Mouse (Mus musculus) lung, postnatal 25 days (tissue): ENCODE results near the gene Celsr1.

ENCODE experiments used
- DNase-seq: peaks from one replicate; pipeline ENCODE4 v3.0.0; 2022; ENCODE audit warnings: low spot score

Gene Celsr1

DNA sequence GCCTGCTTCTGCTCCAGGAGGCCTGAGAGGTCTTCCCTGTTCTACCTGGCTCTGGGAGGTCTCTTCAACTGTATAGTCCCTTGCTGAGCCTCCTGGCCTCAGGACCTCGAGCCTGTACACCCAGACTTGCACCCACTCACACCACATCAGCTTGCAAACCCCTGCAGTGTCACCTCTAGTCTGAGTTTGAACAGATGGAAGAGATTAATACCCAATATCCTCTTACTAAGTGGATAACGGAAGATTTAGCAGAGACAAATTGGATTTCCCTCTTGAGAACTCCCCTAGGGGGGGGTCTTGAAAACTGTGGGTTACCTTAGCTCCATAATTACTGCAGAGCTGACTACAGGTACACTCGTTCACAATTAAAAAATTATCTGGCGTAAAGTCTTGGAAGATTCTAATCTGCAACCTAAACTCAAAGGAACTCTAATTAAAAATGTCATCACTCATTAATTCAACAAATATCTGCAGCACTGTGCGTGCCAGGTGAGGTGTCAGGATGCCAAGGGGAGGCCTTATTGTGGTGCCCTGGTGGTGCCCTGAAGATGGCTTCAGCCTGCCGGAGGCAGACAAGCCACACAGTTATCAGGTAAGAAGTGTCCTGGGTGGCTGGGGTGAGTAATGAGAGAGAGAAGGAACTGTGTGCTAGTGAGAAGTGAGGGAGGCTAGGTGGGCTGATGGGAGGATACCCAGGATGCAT, 38.5 kb downstream of the Celsr1 start:
- DNase-seq = no peak

DNA sequence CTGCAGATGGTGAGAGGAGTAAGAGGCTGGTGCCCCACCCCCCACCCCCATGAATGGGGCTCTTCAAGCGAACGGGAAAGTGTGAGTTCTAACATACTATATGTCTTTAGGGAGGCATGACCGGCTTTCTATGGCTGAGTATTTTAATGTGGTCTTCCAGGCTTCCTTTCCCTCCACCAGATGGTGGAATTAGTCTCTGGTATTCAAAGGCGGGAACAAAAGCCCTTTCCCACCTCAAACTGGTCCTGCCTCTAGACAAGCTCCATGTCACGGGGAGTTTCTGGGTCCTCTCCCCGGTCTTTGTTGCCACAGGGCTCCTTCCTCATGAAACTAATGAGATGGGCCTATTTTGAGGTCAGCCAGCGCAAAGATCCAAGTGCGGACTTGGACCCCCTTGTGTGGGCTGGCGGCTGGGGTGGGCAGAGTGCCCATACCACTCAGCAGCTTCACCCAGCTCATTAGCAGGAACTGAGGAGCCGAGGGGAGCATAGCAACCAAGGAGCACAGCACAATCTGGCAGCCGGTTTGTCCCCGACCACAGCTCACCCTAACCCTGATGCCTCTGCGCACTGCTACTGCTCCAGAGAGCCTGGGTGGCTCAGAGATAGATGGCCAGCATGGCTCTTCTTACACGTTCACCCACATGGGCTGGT, 39.5 kb downstream of the Celsr1 start:
- no peak for DNase-seq

DNA sequence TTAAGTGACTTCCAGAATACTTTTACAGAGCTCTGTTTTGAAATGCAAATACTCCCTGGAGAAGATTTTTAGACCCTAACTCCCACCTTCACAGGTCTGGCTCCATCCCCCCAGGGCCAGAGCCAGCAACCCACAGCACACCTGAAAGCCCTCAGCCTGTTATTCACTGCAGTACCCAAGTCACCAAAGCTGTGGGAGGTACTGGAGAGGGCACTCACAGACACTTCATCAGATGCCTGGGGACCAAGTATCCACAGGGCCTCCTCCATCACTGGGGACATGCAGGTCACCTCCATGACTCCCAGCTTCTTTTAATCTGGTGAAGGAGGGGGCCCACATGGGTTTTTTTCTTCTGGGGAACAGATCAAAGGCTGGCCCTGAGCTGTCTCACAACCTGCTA, 40.2 kb downstream of the Celsr1 start:
- DNase-seq = no peak

DNA sequence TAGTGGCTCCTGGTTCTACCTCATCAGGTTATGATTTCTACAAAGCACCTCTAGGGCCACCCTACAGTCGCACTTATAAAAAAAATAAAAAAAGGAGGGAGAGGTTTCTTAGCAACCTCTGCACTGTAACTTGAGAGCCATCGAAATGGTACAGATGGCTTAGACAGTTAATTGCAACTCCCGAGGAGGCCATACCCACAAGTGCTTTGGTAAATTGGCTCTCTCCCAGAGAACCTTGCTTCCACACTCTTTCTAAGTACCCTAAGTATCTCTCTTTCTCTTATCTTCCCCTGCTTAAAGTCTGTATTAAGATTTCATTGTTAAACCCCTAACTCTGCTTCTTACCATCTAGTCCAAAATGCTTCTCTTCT, 41.5 kb downstream of the Celsr1 start:
- no peak for DNase-seq

- peak; percentile 51 for DNase-seq
Observed at GRCm38 (mm10) chr15:85991453-85992124, 42.0 kb downstream of the Celsr1 start.

- no peak for DNase-seq
Observed at GRCm38 (mm10) chr15:85990696-85991443, 42.7 kb downstream of the Celsr1 start.

DNA sequence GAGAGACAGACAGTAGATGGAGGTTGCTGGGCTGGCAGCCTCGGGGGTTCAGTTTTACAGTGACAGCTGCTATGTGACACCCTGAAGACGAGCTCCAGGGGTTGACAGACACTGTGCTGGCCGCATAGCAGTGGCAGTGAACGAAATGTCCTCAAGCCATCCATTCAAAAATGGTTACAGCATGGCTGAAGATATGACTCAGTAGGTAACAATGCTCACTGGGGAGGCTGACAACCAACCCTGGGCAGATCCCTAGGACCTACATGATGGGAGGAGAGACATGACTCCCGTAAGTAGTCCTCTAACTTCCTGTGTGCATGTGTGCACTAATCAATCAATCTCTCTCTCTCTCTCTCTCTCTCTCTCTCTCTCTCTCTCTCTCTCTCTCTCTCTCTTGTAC, 45.7 kb downstream of the Celsr1 start:
- no peak for DNase-seq

DNA sequence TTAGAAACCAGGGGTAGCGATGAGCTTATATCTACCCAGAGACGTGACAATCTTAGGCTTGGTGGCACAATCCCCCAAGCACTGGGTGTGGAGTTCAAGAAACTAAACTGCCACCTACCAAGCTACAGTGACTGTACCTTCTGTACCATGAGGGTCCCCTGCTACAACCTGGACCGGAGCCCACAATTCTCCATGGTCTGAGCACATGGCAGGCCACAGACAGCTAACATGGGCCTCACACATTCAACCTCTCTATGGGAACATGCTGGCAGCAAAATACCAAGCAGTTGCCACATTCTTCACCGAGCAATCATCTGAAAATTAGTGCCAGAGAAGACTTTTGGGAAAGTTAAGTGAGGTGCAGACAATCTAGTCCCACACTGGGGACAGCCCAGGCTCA, 47.4 kb downstream of the Celsr1 start:
- no peak for DNase-seq

GRCm38 (mm10) chr15:85985601-85986000, 48.0 kb downstream of the Celsr1 start:
- no peak for DNase-seq

- DNase-seq = no peak
Observed at GRCm38 (mm10) chr15:85983131-85983530, 50.4 kb downstream of the Celsr1 start.

DNA sequence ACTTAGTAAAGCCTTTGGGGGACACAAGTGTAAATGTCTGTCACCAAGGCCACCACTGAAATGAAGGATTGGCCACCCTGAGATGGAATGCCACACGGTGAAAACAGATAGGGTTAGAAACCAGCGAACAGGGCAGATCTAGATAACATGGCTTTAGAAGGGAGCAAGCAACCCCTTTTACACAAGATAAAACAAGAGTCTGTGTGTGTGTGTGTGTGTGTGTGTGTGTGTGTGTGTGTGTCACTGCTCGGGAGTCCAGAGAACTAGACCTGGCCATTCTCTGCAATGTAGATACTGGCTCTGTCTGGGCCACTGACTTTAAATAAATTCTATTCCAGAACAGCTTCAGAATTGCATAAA, 51.2 kb downstream of the Celsr1 start:
- DNase-seq = no peak

DNA sequence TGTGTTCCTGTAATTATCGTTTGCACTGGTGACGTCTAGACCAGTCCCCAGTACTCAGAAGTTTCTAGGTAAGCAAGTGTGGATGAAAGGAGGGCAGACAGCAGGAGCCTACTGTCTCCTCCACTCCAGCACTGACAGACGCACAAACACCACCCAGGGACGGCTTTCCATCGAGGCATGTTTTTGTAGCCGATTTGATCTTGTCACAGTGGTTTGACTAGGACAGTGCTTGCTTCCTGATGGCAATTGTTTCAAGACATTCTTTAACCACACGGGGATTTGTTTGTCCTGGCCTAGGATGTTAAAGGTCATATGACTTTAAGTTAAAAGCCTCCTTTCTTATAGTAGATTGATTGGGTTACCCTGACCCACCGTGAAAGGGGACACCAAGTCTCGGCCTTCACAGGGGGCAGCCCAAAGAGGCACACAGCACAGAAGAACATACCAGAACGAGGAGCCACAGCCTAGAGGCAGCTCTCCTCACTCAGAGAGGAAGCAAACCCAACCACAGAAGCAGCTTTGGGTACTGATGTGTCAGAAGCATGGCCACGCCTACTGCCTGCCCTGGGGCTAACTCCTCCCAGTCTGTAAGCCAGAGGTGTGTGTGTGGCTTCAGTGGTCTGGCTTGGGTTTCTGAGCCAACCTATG, 51.7 kb downstream of the Celsr1 start:
- DNase-seq = peak; percentile 77

DNA sequence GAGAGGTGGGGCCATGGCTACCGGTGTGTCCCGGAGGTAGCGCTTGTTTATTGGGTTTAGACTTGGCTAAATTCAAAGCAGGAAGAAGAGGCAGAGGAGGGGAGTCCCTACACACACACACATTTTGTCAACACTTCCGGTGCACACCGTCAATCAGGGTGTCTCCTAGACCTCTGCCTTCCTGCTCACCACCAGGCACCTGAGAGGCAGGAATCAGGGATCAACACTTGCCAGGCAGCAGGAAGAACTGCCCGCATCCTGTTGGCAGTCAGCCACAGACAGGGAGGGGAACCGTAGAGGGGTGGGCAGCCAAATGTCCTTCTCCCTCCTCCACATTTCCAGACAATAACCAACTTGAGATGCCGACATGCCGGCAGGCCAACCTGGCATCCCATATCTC, 56.5 kb downstream of the Celsr1 start:
- no peak for DNase-seq

DNA sequence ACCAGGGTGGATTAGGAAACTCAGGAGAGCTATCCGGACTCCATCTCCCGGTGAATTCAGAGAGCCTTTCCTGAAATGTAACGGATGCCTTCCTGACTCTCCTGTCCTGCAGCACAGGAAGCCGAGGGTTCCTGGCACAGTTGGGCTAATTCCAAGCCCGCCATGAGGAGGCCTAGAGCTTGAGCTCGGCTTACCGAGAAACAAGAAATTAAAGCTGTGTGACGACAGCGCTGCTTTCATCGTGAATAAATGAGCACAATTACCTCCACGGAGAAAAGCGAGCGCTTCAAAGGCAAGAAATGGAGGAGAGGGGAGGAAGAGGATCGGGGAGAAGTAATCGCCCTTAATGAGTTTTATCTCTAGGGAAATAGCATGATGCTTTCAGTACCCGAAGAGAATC, 57.8 kb downstream of the Celsr1 start:
- DNase-seq = no peak

DNA sequence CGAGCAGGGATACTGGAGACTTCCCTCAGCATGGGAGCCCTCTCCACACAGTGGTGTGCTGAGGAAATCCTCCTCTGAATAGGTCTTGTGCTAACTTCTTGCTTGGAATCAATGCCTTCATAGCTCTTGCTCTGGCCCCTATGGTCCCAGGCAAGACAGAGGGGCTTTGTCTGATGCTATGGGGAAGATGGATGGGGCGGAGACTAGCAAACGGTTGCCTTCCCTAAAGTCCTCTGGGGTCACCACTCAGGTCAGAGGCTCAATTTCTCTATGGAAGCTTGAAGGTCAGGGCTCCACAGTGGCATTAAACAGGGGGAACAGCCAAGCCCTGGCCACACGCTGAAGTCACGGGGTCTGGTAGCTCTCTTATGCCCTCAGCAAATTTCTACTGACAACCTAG, 62.0 kb downstream of the Celsr1 start:
- no peak for DNase-seq

- no peak for DNase-seq
Observed at GRCm38 (mm10) chr15:85970441-85970840, 63.1 kb downstream of the Celsr1 start.

- peak; percentile 73 for DNase-seq
Observed at GRCm38 (mm10) chr15:85969707-85970153, 63.8 kb downstream of the Celsr1 start.

DNA sequence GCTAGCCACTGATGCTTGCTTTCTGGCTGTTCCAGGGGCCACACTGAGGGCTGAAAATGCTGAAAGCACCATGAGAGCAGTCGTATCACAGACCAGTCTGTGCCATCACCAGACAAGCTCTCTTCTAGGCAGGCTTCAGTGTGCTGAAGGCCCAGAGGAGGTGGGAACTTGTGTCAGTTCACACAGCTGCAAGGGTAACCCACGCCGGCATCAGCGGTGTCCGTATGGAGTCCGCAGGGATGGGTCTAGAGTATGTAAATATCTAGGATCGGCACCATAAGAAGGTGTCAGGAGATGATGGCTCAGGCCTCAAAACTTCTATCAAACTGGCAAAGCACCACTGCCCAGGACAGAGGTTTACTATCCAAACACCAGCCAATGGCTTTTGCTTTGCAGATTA, 64.3 kb downstream of the Celsr1 start:
- no peak for DNase-seq

DNA sequence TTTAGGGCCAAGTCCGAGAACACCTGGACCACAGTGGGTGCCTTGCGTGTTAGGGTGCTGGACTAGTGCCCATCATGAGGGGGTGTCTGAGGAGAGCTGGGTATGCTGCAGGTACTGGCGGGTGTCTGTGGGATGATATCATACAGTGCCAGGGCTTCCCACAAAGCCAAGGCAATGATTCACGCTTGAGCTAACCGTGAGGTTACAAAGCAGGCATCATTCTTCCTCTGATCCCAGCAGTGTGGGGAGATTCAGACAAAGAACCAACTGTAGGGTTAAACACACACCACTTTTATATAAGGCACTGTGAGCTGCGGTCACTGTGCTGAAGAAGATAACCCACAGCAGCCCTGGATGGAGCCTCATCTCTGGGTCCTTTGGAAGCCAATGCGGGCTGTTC, 67.5 kb downstream of the Celsr1 start:
- DNase-seq = no peak

DNA sequence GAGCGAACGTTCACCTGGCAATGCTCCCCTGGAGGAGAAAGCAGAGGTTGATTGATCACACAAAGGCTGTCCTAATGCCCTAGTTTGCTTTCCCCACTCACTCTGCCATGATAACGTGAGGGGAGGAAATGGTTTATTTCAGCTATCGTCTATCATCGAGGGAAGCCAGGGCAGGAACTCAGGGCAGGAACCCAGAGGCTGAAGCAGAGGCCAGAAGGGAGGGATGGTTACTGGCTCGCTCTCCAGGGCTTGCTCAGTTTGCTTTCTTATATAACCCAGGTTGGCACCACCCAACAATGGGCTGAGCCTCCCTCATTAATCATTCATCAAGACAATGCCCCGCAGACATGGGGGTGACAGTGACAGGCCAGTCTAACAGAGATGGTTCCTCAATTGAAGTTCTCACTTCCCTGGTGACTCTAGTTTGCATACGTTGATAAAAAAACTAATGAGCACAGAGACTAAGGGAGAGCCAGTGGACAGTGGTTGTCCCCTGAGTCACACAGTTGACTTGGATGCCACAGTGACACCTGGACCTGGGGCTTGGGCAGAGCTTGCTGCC, 70.2 kb downstream of the Celsr1 start:
- no peak for DNase-seq

GRCm38 (mm10) chr15:85962691-85963090, 70.9 kb downstream of the Celsr1 start:
- no peak for DNase-seq

GRCm38 (mm10) chr15:85961651-85962050, 71.9 kb downstream of the Celsr1 start:
- no peak for DNase-seq
